Mouse (Mus musculus) olfactory bulb, adult 2 months (tissue): ENCODE measurements around the gene Prune2. TPM values are rescaled to one million over a fixed set of nuclear protein-coding genes. Genes with fewer than 3 reads are reported as not detected.

Experiments
- H3K27ac ChIP-seq: fragments of 200-500 bp; 2 replicates; pipeline ENCODE4 v1.5.1; 2012; ENCODE audit warnings: low read depth, low read length; ENCODE audit not compliant: insufficient read depth
- H3K4me1 ChIP-seq: fragments of 200-500 bp; 2 replicates; pipeline ENCODE4 v1.6.1; 2012; ENCODE audit warnings: low read length; ENCODE audit not compliant: control insufficient read depth, insufficient read depth
- H3K4me3 ChIP-seq: fragments of 200-500 bp; 2 replicates; pipeline ENCODE4 v1.5.1; 2012; ENCODE audit warnings: mild to moderate bottlenecking, low read depth, low read length, moderate library complexity; ENCODE audit not compliant: insufficient read depth
- CTCF ChIP-seq: fragments of 200-500 bp; IDR thresholded peaks from 2 replicates; pipeline ENCODE4 v1.5.1; 2012; ENCODE audit warnings: low read depth, mild to moderate bottlenecking, low read length, moderate library complexity; ENCODE audit not compliant: insufficient read depth
- POLR2A ChIP-seq: fragments of 200-500 bp; IDR thresholded peaks from 2 replicates; pipeline ENCODE4 v1.6.1; 2012; ENCODE audit warnings: mild to moderate bottlenecking, low read depth, low read length, moderate library complexity; ENCODE audit not compliant: insufficient read depth
- WGBS: fragments of 180-500 bp; shearing (Covaris S2); methylation state at CpG from one replicate; pipeline ENCODE4 v1.1.7; 2018; 5-methylcytosine and 5-hydroxymethylcytosine counted together
- polyA plus RNA-seq: library from polyadenylated mRNA; stranded (reverse); fragments of >200 nt; gene quantifications from 2 replicates; pipeline ENCODE4 v1.2.4, GENCODE M21; 2012; ENCODE audit warnings: low replicate concordance; ENCODE audit not compliant: missing spikeins, insufficient read depth, insufficient read length

The Prune2 gene
- polyA plus RNA-seq, 1 experiment = 202 TPM

DNA sequence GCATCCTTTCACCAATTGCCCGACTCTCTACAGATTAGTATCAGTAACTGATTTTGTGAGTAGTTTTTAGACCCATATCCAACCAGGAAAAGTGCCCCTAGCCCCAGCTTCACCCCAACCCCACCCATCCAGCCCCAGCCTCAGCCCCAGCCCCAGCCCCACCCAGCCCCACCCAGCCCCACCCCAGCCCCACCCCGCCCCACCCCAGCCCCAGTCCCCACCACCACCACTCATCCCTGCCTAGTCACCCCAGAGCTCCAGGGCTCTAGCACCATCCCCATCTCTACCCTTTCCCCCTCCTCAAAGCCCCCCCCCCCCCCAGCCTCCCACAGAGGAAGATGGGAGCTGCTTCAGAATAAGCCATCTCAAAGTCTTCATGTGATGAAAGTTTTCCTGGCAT is 181.7 kb downstream of the Prune2 start:
- no peak overlapping the region for H3K27ac ChIP-seq
- no peak for TF ChIP-seq POLR2A
- no peaks in the 10 kb centered on the region for H3K4me1 ChIP-seq
- H3K4me3 ChIP-seq = peak overlapping the region; percentile 34
- WGBS = 50% methylated on average over 1 of the region's 2 CpGs

DNA sequence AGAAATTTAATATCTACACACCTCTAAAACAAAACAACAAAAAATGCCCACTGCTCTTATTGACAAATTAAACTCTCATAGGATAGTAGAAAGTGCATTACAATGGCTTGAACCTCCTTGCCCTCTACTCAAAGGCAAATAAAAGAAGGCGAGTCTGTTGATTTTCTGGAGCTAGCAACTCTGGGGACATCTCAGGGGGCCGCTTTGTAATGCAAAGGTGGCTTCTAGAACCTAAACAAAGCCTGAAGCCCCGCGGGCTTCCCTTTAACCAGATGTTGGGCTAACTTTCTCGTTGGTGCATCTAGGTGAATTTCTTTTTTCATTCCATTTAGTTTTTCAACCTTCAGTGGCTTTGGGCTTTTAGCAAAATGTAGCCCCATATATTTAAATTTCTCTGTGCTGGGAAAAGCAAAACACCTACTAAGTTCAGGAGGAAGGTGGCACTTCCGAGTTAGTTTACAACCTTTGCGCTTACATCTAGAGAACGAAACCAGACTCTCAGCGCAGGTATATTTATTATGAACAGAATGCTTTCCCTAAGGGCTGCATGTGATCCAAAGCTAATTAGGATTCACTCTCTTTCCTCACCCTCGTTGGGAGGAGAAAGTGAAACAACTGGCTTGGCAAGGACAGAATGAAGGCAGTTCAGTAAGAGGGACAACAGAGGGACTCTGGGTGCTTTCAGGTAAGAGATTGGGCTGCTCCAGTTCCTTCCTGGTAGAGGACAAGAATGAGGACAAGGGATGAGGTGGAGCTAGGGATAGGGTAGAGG is 182.4 kb downstream of the Prune2 start:
- no peaks in the 10 kb centered on the region for H3K4me1 ChIP-seq
- H3K27ac ChIP-seq = no peak overlapping the region; the same call in 1 of the 2 replicates
- H3K4me3 ChIP-seq = no peak overlapping the region
- WGBS = 44% methylated on average over 10 of the region's 10 CpGs
- no peak for TF ChIP-seq POLR2A

DNA sequence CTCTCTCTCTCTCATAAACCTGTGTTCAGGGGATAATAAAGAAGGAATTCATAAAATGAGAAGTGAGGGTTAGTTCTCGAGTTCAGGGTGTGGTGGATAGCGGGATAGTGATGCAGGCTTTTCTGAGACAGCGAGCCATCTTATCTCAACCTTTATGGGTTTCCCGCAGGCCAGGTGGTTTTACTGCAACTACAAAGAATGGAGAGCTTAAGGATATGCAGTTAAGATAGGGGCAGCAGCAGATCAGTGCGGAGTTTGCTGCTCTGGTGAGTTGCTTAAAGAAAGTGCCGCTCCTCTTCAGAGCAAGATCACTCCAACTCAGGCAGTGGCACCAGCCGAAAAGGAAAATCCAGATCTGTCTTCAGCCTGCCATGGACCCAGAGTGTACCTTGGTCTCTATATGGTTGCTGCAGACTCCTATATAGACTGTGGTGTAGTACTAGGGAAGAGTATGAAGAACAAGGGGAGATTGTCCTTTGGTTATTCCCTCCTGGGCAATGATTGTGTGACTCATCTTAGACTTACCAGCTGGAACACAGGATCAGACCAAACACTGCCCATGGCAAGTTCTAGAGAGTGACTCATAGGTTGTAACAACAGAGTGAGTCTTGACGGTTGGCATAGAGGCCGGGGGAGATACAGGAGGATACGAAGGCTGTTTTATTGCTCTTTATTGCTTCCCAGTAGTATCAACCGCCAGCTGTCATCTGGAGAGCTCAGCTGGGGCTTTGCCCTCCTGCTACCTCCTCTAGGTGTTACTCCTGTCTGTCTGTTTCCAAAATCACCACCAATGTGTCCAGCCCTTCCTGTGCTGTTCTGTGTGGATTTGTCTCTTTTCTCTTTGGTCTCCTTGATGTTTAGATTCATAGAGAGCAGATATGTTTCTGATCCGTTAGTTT is 184.3 kb downstream of the Prune2 start:
- no peak for TF ChIP-seq CTCF
- no peak for TF ChIP-seq POLR2A
- Histone ChIP-seq H3K4me1 (no peaks in the 10 kb centered on the region), H3K4me3 (no peak overlapping the region), H3K27ac (peak overlapping the region; percentile 12; the same call in 1 of the 2 replicates)
- 70% methylated on average over 12 of the region's 12 CpGs for WGBS

DNA sequence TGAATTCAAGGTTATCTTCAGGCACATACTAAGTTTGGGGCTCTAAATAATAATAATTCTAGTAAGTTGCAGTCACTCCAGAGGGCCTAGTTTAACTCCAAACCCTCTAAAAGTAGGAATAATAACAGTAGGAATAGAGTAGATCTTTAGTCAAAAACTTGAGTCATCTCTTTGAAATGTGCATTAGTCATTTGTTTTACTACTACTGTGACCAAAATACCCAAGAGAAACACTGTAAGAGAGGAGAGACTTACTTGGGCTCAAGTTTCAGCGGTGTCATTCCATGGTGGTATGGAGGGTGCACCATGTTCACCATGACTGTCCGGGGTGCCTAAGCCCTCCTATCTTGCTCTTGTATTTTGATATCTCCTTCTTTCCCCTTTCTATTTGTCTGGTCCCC is 187.3 kb downstream of the Prune2 start:
- TF ChIP-seq CTCF = no peak
- no peak for TF ChIP-seq POLR2A
- WGBS = 76% methylated on average over 2 of the region's 2 CpGs
- H3K27ac ChIP-seq = no peak overlapping the region
- no peaks in the 10 kb centered on the region for H3K4me1 ChIP-seq
- no peak overlapping the region for H3K4me3 ChIP-seq

DNA sequence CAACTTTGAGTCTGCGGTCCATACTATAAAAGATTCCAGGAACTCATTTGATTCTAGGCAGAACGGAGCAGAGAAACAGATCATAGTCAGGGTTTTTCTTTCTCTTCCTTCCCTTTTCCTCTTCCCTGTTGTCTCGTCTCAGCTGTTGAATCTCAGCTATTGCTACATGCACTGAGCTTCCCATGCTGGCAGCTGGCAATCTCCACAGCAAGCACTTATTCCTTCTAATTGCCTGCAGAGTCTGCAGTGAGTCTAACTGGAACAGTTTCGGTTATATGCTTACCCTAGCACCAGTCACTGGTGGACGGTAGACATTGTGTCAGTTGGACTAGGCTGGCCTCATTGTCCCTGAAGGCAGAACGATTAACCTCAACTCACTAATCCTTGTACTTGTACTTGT is 188.3 kb downstream of the Prune2 start:
- 67% methylated on average over 6 of the region's 6 CpGs for WGBS
- H3K4me1 ChIP-seq = no peaks in the 10 kb centered on the region
- TF ChIP-seq POLR2A = no peak
- H3K4me3 ChIP-seq = no peak overlapping the region
- H3K27ac ChIP-seq = no peak overlapping the region

DNA sequence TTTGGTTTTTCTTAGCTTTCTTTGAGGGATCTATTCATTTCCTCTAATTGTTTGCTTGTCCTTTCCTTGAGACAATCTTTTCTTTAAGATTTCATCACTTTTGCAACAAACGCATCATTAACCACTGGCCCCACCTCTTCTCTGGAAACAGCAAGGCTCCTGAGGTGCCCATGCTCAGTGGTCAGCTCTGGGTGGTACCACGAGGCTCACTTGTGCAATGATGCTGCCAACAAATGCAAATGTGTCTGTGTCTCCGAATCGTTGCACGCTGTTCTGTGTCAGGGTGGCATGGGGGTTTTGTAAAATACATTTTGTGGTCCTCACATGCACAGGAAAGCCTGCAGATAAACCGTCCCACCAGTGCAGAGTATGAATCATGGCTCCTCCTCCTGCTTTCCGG is 194.1 kb downstream of the Prune2 start:
- WGBS = 63% methylated on average over 7 of the region's 7 CpGs
- Histone ChIP-seq H3K27ac (no peak overlapping the region), H3K4me3 (no peak overlapping the region), H3K4me1 (peaks cover 6% of the 10 kb centered on the region; the same call in 1 of the 2 replicates)
- TF ChIP-seq CTCF (no peak), POLR2A (no peak)

DNA sequence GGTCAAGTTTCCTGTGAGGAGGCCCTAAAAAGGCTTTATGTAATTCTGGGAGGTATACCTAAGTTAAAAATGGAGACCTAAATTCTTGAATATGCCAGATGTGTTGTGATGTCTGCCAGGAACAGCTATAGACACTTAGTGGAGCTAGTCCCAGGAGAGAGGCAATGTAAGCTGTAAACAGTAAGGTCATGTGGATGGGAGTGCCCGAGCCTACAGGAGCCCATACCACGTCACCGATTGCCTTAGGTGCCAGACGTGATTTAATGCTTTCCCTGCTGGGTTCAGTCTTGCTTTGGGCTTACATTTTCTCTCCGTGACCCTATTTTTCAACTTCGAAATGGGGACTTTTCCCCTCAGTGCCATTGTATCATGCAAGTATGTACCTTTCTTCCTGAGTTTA is 195.9 kb downstream of the Prune2 start:
- Histone ChIP-seq H3K4me1 (peaks cover 6% of the 10 kb centered on the region; the same call in 1 of the 2 replicates), H3K4me3 (no peak overlapping the region), H3K27ac (no peak overlapping the region)
- 98% methylated on average over 6 of the region's 6 CpGs for WGBS
- no peak for TF ChIP-seq CTCF
- TF ChIP-seq POLR2A = no peak

DNA sequence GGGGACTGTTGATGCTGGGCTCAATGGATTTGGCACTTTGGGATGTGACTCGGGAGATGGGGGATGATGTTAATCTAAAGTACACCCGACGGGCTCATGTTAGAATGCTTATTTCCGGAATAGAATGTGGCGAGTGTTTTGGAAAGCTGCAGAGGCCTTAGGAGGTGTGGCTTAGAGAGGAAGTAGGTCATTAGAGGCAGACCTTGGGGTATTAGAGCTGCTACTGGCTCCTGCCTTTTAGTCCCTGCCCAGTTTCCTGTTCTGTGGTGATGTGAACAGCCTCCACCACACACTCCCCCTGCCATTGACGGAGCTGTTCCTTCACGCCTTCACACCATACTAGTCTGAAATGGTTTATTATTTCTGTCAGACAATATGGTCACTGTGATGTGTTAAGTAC is 196.5 kb downstream of the Prune2 start:
- H3K4me1 ChIP-seq = peaks cover 6% of the 10 kb centered on the region; the same call in 1 of the 2 replicates
- TF ChIP-seq CTCF (no peak), POLR2A (no peak)
- WGBS = 86% methylated on average over 7 of the region's 7 CpGs
- no peak overlapping the region for H3K4me3 ChIP-seq
- no peak overlapping the region for H3K27ac ChIP-seq

DNA sequence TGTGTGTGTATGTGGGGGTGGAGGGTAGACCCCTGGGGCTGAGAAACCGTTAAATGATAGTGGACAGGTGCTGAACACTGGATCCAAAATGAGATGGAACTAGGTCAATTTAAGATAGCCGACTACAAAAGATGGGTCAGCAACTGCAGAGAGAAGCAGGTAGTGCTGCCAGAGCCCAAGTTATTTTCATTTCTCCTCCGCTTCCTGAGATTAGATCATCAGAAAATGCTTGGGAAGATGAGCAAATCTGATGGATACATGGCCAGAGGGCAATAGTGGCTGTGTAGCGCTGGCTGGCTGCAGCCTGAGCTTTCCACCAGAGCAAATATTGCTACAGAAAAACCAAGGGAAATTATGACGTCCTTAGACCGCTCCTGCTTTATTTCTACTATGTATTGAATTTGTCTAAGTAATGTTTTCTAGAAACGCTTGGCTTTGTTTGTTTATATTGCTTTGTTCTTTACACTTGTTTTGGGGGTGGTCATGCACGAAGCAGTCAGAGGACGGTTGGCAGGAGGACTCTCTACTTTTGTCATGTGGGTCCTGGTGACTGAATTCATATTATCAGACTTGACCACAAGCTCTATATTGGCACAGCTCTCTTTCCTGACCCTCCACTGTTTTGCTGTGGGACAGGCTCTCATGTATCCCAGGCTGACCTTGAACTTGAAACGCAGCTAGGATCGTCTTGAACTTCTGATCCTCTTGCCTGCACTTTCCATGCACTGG is 198.2 kb downstream of the Prune2 start:
- TF ChIP-seq CTCF (no peak), POLR2A (no peak)
- 74% methylated on average over 11 of the region's 11 CpGs for WGBS
- Histone ChIP-seq H3K27ac (no peak overlapping the region), H3K4me1 (peaks cover 6% of the 10 kb centered on the region; the same call in 1 of the 2 replicates), H3K4me3 (no peak overlapping the region)
